Mouse (Mus musculus) CH12.LX (cell line): ENCODE results near the gene Trim33. TPM values are rescaled to one million over a fixed set of nuclear protein-coding genes. Genes with fewer than 3 reads are reported as not detected.
A peak's percentile ranks its signal among the peaks of the same experiment; 100 is the strongest.

ENCODE experiments used
- DNase-seq: peaks from one replicate; pipeline ENCODE4 v3.0.0-alpha.2; 2013; ENCODE audit errors: extremely low read depth
- H3K27ac ChIP-seq: 2 replicates; pipeline ENCODE4 v1.5.1; 2012; ENCODE audit warnings: low read depth, mild to moderate bottlenecking, control low read depth, moderate library complexity; ENCODE audit not compliant: insufficient read depth
- H3K27me3 ChIP-seq: replicated peaks from 2 replicates; pipeline ENCODE3; 2012; ENCODE audit warnings: inconsistent platforms
- H3K36me3 ChIP-seq, 2 experiments: replicated peaks in 1 of 2; 2 replicates each; pipeline versions ENCODE3 to v1.6.1; 2012; ENCODE audit warnings: inconsistent platforms in 1 of 2, low read length in 1 of 2, mild to moderate bottlenecking in 1 of 2, mixed read lengths in 1 of 2, moderate library complexity in 1 of 2; ENCODE audit not compliant: control insufficient read depth in 1 of 2, insufficient read depth in 1 of 2
- H3K4me1 ChIP-seq, 2 experiments: 2 replicates each; pipeline ENCODE4 v1.6.1; 2012; ENCODE audit warnings: inconsistent platforms in 1 of 2, moderate library complexity in 1 of 2; ENCODE audit not compliant: insufficient read depth in 2 of 2, control insufficient read depth in 1 of 2
- H3K4me2 ChIP-seq: 2 replicates; pipeline ENCODE4 v1.6.1; 2012; ENCODE audit warnings: low read depth, mild to moderate bottlenecking, control low read depth; ENCODE audit not compliant: poor library complexity, insufficient read depth, severe bottlenecking
- H3K4me3 ChIP-seq, 3 experiments: fragments of 150-350 bp in 1 of 3; sonication (generic) in 1 of 3; replicated peaks in 1 of 3; 2 replicates each; pipeline versions ENCODE3 to v1.5.1; 2011 to 2012; ENCODE audit warnings: low read depth in 2 of 3, low read length in 2 of 3, mild to moderate bottlenecking in 2 of 3, moderate library complexity in 2 of 3, control low read depth in 1 of 3, improper control_type of control experiment in 1 of 3, inconsistent platforms in 1 of 3, mixed read lengths in 1 of 3; ENCODE audit not compliant: poor library complexity in 1 of 3
- H3K79me2 ChIP-seq: replicated peaks from 2 replicates; pipeline ENCODE4 v1.6.1; 2012; ENCODE audit warnings: mild to moderate bottlenecking, moderate library complexity; ENCODE audit not compliant: control insufficient read depth, poor library complexity, insufficient read depth, severe bottlenecking; ENCODE audit errors: extremely low read depth
- H3K9ac ChIP-seq: 2 replicates; pipeline ENCODE4 v1.6.1; 2012; ENCODE audit warnings: low read depth, mild to moderate bottlenecking, control low read depth, moderate library complexity; ENCODE audit not compliant: insufficient read depth
- H3K9me3 ChIP-seq: replicated peaks from 2 replicates; pipeline ENCODE3; 2012; ENCODE audit warnings: low read length, inconsistent platforms, mixed read lengths
- BHLHE40 ChIP-seq: IDR thresholded peaks from 2 replicates; pipeline ENCODE4 v1.6.1; 2011; ENCODE audit warnings: mild to moderate bottlenecking, low read depth, low read length, improper control_type of control experiment
- CTCF ChIP-seq, 2 experiments: IDR thresholded peaks in 1 of 2; conservative IDR thresholded peaks in 1 of 2; 2 replicates each; pipeline ENCODE4 v1.5.1; 2011 to 2012; ENCODE audit warnings: low read depth in 2 of 2, low read length in 2 of 2, improper control_type of control experiment in 1 of 2, inconsistent platforms in 1 of 2, mild to moderate bottlenecking in 1 of 2, moderate library complexity in 1 of 2
- E2F4 ChIP-seq: IDR thresholded peaks from 2 replicates; pipeline ENCODE4 v1.6.1; 2011; ENCODE audit warnings: low read depth, low read length, improper control_type of control experiment; ENCODE audit not compliant: insufficient replicate concordance
- EP300 ChIP-seq: IDR thresholded peaks from 2 replicates; pipeline ENCODE4 v1.6.1; 2011; ENCODE audit warnings: low read length, improper control_type of control experiment
- ETS1 ChIP-seq: conservative IDR thresholded peaks from 2 replicates; pipeline ENCODE4 v1.6.1; 2012; ENCODE audit warnings: low read depth, mild to moderate bottlenecking, inconsistent platforms, low read length, improper control_type of control experiment, moderate library complexity
- HCFC1 ChIP-seq: IDR thresholded peaks from 2 replicates; pipeline ENCODE4 v1.6.1; 2012; ENCODE audit warnings: low read depth, mild to moderate bottlenecking, inconsistent platforms, low read length, improper control_type of control experiment
- IRF4 ChIP-seq: IDR thresholded peaks from 2 replicates; pipeline ENCODE4 v1.6.1; 2014; ENCODE audit warnings: low read depth, mild to moderate bottlenecking, inconsistent platforms, low read length, improper control_type of control experiment
- KAT2A ChIP-seq: IDR thresholded peaks from 2 replicates; pipeline ENCODE4 v1.6.1; 2012; ENCODE audit warnings: low read length, improper control_type of control experiment, inconsistent platforms; ENCODE audit not compliant: insufficient replicate concordance
- MAFK ChIP-seq: IDR thresholded peaks from 2 replicates; pipeline ENCODE4 v1.6.1; 2011; ENCODE audit warnings: low read length, improper control_type of control experiment; ENCODE audit not compliant: insufficient replicate concordance
- MAX ChIP-seq: IDR thresholded peaks from 2 replicates; pipeline ENCODE4 v1.6.1; 2011; ENCODE audit warnings: low read length, improper control_type of control experiment
- MEF2A ChIP-seq: IDR thresholded peaks from 2 replicates; pipeline ENCODE4 v1.6.1; 2014; ENCODE audit warnings: low read depth, mild to moderate bottlenecking, inconsistent platforms, low read length, improper control_type of control experiment, borderline replicate concordance
- MYC ChIP-seq: IDR thresholded peaks from 2 replicates; pipeline ENCODE4 v1.6.1; 2011; ENCODE audit warnings: low read depth, mild to moderate bottlenecking, improper control_type of control experiment, low read length
- NELFE ChIP-seq: IDR thresholded peaks from 2 replicates; pipeline ENCODE4 v1.6.1; 2011; ENCODE audit warnings: low read depth, low read length, improper control_type of control experiment
- POLR2AphosphoS2 ChIP-seq: IDR thresholded peaks from 2 replicates; pipeline ENCODE4 v1.6.1; 2011; ENCODE audit warnings: low read depth, low read length, improper control_type of control experiment
- TBP ChIP-seq: conservative IDR thresholded peaks from 2 replicates; pipeline ENCODE4 v1.6.1; 2011; ENCODE audit warnings: low read depth, low read length, improper control_type of control experiment
- TCF12 ChIP-seq: IDR thresholded peaks from 2 replicates; pipeline ENCODE4 v1.6.1; 2014; ENCODE audit warnings: low read depth, mild to moderate bottlenecking, inconsistent platforms, low read length, improper control_type of control experiment
- UBTF ChIP-seq: IDR thresholded peaks from 2 replicates; pipeline ENCODE4 v1.6.1; 2012; ENCODE audit warnings: low read depth, mild to moderate bottlenecking, inconsistent platforms, low read length, improper control_type of control experiment, moderate library complexity
- USF2 ChIP-seq: conservative IDR thresholded peaks from 2 replicates; pipeline ENCODE4 v1.6.1; 2011; ENCODE audit warnings: low read depth, low read length, improper control_type of control experiment
- dilution Hi-C: fragments of 300-500 bp; cut with MboI; formaldehyde crosslinking; loops from 2 replicates; pipeline ENCODE4 v1.14.3; 2020; ENCODE audit warnings: low sequenced_read_pairs; ENCODE audit not compliant: extremely low pct_unique_long_range_greater_than_20kb, extremely low pct_ligation_motif_present
- in situ Hi-C: fragments of 300-500 bp; cut with MboI; formaldehyde crosslinking; loops from 3 replicates; pipeline ENCODE4 v1.14.3; 2019; ENCODE audit warnings: low sequenced_read_pairs, low pct_ligation_motif_present, low pct_unique_long_range_greater_than_20kb, mixed read lengths
- polyA plus RNA-seq: library from polyadenylated mRNA; unstranded; fragments of >175 nt; gene quantifications from 2 replicates; pipeline ENCODE4 v1.2.1, GENCODE M21; 2012; ENCODE audit warnings: low read depth; ENCODE audit not compliant: insufficient read length
- total RNA-seq, 2 experiments: library from RNA; depleted of rRNA; stranded (reverse); fragments of 300-350 nt in 1 of 2; fragments of >200 nt in 1 of 2; gene quantifications; 2 replicates each; pipeline ENCODE4 v1.2.3; 2012 to 2014

The Trim33 gene
- total and polyA plus RNA-seq, 3 experiments: 11.7 to 29.3 (median 28.1) TPM

GRCm38 (mm10) chr3:103379371-103379770, 100.3 kb downstream of the Trim33 start:
- H3K4me3 ChIP-seq: no peak overlapping the region
- H3K9ac ChIP-seq: no peak overlapping the region
- H3K27me3 ChIP-seq: no peaks in the 10 kb centered on the region
- in situ Hi-C loops (no loop called here), dilution Hi-C loops (no loop called here)
- no peaks in the 10 kb centered on the region for H3K79me2 ChIP-seq
- H3K4me1 ChIP-seq: peaks cover 23 to 67% of the 10 kb centered on the region in 2 experiments
- DNase-seq: no peak
- no peak overlapping the region for H3K4me2 ChIP-seq
- TF ChIP-seq NELFE (no peak), HCFC1 (no peak), TBP (no peak), MEF2A (no peak), USF2 (no peak), CTCF (conservative IDR thresholded peaks at IDR 0.05 in 1 of 2, IDR thresholded peaks at IDR 0.05 in 1 of 2; ENCODE audit: low read depth in 2 of 2, low read length in 2 of 2) (no peak)
- TF ChIP-seq, all 38 proteins: peak for 0
- H3K36me3 ChIP-seq: no peaks in the 10 kb centered on the region
- H3K9me3 ChIP-seq: peaks cover 6% of the 10 kb centered on the region
- no peak overlapping the region for H3K27ac ChIP-seq

GRCm38 (mm10) chr3:103380814-103381213, 101.7 kb downstream of the Trim33 start:
- Histone ChIP-seq H3K4me2 (no peak overlapping the region; the same call in 1 of the 2 replicates), H3K79me2 (no peaks in the 10 kb centered on the region), H3K4me3 (no peak overlapping the region), H3K9me3 (peaks cover 6% of the 10 kb centered on the region), H3K36me3 (no peaks in the 10 kb centered on the region), H3K27me3 (no peaks in the 10 kb centered on the region), H3K9ac (no peak overlapping the region), H3K27ac (no peak overlapping the region), H3K4me1 (peaks cover 18 to 55% of the 10 kb centered on the region in 2 experiments)
- TF ChIP-seq IRF4 (peak; percentile 33; the same call in 1 of the 2 replicates), KAT2A (0 out of 2 replicates have a peak, but pooled peaks have one; percentile 26), BHLHE40 (peak; percentile 96), E2F4 (no peak), TCF12 (0 out of 2 replicates have a peak, but pooled peaks have one; percentile 24), ETS1 (peak; percentile 68), UBTF (no peak), POLR2AphosphoS2 (no peak), MAFK (0 out of 2 replicates have a peak, but pooled peaks have one; percentile 26), MAX (peak; percentile 87), MYC (peak; percentile 60; the same call in 1 of the 2 replicates), EP300 (peak; percentile 36; the same call in 1 of the 2 replicates)
- in situ Hi-C loops: no loop called here
- peak; percentile 66 for DNase-seq
- dilution Hi-C loops: no loop called here
